Mouse (Mus musculus) layer of hippocampus, adult 9-11 months (tissue): Measurements from ENCODE around the gene Grk2.

Experiments
- DNase-seq: peaks from one replicate; pipeline ENCODE4 v3.0.0; 2022

The Grk2 gene

DNA sequence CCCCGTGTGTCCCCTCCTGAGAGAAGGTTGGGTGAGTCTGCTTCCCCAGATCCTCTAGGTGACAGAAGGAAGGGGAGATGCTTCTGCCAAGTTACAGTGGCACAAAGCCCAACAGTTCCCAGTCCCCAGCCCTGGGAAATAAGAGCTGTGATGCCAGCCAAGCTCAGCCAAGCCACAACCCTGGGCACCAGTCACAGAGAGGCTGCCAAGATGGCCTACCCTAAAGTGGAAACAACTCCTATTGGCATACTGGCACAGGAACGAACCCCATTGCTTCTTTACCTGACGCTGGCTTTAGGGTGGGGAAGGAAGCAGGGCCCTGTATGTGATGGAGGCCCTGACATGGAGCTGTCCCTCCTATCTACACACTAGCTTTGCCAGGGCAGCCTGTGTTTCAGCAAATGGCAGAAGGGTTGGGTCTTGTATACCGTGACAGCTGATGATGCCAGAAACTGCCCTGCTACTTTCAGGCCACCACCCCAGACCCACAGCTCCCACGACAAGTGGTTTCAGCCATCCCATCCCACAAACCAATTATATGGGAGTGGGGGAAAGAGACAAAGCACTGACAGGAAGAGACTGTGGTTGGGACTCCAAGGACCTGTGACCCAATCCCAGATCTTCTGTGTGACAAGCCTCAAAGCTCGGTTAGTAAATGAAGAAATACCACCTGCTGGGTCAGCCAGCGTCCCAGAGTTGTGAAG, 2.9 kb downstream of the Grk2 start:
- DNase-seq: peak; percentile 56

DNA sequence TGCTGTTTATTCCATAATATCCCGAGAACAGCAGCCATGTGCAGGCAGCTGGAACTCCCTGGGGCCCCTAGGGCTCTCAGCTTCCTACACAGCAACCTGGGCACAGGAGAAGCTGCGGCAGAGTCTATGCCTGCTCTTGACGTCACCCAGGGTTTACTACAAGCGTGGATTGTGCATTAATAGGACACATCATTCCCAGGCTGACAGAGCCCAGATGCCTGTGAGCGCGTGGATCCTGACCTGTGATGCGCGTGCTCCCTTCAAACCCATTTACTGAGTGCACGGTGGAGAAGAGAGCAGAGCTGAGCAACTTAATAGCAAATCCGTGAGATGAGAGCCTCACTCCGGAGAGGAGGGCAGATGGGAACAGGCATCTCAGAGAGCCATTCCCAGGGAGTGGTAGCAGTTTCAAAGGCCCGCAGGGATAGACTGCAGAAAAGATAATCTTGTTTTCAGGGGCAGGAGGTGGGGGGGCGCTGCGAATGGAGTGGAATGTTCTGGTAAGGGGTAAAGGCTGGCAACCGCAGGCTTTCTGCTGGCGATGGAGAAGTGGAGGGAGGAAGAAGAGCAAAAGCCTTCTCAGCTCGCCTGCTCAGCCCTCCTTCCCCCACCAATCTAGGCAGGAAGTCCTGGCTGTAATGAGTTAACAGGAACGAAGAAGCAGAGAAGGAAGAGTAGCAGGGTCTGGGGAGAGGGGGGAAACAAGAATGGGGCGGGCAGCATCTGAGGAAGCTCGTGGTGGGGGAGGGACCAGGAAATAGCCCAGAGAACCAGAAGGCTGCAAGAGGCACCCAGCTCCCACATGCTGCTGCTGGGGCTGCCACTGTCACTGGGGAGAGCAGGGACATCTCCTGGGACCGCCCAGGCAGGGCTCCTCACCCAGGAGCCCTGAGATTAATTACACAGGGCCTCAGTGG, 4.0 kb downstream of the Grk2 start:
- DNase-seq: peak; percentile 81

DNA sequence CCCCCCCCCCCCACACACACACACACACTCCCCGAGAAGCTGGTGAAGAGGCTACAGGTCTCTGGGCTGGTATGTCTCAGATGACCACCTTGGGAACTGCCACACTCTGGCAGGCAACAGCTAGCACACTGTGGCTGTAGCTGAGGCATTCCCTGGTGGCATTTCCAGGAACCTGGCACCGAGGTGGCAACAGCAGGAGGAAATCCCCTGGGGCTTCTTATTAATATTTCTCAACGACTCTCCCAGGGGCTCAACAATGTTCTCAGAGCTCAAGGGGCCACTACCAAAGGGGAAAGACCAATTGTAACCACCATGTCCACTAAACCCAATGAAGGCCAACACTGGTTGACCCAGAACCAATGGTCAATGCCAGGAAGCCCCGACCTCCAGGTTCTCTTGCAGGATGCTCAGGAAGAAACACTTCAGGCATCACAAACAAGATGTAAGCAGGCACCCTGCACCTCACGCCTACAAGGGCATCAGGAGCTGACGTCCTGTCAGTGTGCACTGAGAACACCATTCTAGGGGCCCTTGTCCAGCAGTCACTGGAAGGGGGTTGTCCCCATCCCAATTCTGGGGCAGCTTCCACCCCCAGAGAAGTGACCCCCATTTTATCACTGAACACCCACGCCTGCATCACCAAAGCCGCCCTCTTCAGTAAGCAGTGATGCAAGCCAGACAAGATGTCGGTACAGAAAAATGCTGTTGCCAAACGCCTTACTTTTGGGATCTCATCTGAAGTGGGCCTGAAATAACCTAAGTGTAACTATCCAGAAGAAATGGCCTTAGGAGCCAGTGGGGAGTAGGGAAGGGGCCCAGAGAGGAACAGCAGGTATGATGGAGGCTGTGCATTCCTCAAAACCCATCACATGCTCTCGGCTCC, 4.9 kb downstream of the Grk2 start:
- DNase-seq: no peak

GRCm38 (mm10) chr19:4300271-4300704, 5.7 kb downstream of the Grk2 start:
- DNase-seq: peak; percentile 74

- DNase-seq: no peak
These were observed 6.3 kb downstream of the Grk2 start for GRCm38 (mm10) chr19:4299574-4300270.

DNA sequence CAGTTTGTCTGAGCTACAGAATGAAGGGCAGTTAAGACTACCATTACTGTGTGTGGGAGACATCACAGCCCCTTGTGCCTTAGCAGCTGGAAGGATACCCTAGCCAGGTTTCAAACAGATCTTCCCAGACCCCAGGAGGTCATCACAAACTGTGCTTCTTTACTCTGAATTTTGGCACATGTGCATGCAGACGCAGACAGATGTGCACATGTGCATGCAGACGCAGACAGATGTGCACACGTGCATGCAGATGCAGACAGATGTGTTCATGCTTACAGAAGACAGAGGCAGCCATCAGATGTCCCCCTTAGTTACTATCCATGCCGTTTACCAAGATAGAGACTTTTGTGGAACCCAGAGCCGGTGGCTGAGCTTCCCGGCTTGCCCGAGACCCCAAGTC, 6.9 kb downstream of the Grk2 start:
- DNase-seq: no peak

DNA sequence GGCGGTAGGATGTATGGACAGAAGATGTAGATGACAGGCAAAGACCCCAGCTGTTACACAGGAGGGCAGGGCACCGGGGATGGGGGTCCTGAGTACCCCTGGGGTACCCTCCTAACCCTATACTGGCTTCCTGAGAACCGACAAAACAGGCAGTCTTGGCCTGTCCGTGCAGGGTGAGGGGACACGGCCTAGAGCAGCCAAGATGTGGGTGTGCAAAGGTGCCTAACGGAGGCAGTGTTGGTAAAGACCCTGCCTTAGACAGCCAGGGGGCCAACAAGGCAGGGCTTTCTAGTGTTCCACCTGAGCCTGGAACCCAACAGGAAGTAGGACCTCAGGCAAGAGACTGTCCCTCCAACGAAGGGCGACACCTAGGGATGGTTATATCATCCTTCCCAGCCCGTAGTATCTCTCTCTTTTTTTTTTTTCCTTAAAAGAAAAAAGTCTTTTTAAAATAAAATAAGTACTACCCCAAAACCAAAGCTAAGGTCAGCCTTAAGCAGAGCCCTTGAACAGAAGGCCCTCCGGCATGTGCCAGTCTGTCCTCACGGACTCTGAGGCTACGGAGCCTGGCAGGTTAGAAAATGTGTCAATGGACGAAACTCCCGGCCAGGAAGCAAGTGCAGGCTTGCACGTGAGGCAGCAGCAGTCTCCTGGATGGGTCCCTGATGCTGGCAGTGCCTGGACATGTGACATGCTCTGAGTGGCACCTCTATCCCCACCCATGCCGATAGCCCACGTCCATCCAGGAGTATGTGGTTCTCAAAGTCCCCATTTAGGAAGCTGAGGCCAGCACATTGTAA, 7.5 kb downstream of the Grk2 start:
- no peak for DNase-seq

GRCm38 (mm10) chr19:4297851-4298250, 8.2 kb downstream of the Grk2 start:
- DNase-seq: no peak

- no peak for DNase-seq
These were observed 9.4 kb downstream of the Grk2 start for GRCm38 (mm10) chr19:4296611-4297010.

- no peak for DNase-seq
These were observed 10.6 kb downstream of the Grk2 start for GRCm38 (mm10) chr19:4295391-4295790.

- DNase-seq: peak; percentile 84
These were observed 11.5 kb downstream of the Grk2 start for GRCm38 (mm10) chr19:4294381-4295097.

DNA sequence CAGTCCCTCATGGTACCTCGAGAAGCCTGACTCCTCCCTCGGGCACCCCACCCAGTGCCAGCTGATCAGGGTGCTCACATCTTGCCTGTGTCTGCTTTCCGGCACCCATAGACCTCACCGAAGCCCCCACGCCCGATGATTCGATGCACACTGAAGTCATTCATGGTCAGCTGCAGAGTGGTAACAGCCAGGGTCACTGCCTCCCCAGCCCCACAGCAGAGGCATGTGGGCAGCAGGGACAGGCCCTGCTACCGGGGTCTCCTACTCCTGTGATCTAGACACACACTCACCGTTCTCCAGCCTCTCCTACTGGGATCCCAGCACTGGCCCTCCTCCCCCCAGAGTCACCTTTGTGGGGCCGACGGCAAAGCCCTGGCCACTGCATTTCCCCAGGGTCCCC, 14.9 kb downstream of the Grk2 start:
- DNase-seq: no peak

DNA sequence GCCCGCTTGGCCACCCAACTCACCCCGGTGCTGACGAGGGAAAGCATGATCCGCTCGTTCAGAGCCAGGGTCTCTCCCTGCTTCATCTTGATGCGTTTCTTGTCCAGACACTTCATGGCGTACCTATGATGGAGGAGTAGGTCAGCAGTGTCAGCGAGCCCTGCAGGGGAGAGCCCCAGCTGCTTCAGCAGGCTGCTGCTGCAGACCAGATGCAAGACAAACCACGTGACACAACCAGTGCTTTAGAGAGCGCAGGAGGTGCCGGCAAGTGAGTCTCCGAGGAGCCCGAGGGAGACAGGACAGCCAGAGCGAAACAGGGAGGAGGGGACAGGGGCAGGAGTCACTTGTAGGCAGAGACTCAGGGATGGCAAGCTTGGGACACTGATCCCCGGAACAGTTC, 15.3 kb downstream of the Grk2 start:
- no peak for DNase-seq

GRCm38 (mm10) chr19:4283653-4284052, 22.4 kb downstream of the Grk2 start:
- no peak for DNase-seq

DNA sequence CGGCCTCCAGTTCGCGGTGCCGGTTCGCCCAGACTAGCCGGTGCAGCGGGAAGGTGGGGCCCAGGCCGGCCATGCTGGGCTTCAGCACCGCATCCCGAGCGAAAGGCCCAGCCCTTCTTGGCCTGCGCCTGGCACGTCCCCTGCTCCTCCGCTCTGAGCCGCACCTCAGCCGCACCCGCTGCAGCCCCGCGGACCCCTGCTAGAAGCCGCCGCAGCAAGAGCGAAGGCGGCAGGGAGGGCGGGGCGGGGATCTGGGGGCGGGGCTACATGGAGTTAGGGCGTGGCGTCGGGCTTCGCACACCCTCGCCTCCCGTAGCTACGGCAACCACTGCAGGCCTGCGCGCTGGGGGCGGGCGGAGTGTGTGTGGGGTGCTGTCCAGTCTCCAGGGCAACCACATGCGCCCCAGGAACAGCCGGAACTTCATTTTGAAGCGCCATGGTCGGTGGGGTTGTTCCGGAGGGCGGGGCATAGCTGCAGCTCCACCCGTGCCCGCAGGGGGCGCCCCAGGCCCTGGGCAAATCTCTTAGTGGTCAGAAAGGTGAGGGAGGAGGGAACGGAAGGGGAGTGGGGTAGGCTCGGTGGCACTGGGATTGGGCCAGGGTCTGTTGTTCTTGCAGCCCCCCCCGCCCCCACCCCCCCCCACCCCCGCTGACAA, 23.0 kb downstream of the Grk2 start, which contains the start of gene Ankrd13d:
Gene Ankrd13d (minus strand): TSS at position 240 of the 656 bp plus-strand sequence.
- DNase-seq: peak; percentile 96

GRCm38 (mm10) chr19:4280425-4280824, 25.6 kb downstream of the Grk2 start:
- DNase-seq: no peak

- DNase-seq: no peak
These were observed 26.5 kb downstream of the Grk2 start for GRCm38 (mm10) chr19:4279487-4279886.

- no peak for DNase-seq
These were observed 35.0 kb downstream of the Grk2 start for GRCm38 (mm10) chr19:4270972-4271371.

GRCm38 (mm10) chr19:4270187-4270586, 35.8 kb downstream of the Grk2 start:
- no peak for DNase-seq
